8 mouse cellular contexts compared by ENCODE assay signal in genomic region chr11:96074351-96075176, GRCm38 (mm10). TPM values are rescaled to one million over a fixed set of nuclear protein-coding genes. Genes with fewer than 3 reads are reported as not detected.
A peak's percentile ranks its signal among the peaks of the same experiment; 100 is the strongest.
DNase-seq lines count a peak whose midpoint lies in the region; ATAC-seq and TF ChIP-seq lines count a peak whose summit lies in the region.

No protein-coding gene starts in this region.

- no peak for TF ChIP-seq CTCF in MEL (IDR thresholded peaks at IDR 0.05 in 2 of 3, conservative IDR thresholded peaks at IDR 0.05 in 1 of 3; ENCODE audit: control insufficient read depth in 1 of 3, insufficient read depth in 1 of 3, low read depth in 2 of 3, low read length in 3 of 3, poor library complexity in 1 of 3, severe bottlenecking in 1 of 3)

- no peak for ATAC-seq in intestine, embryonic 16.5 days
- ATAC-seq in midbrain, embryonic 13.5 days, result no peak

- H3K9me3 ChIP-seq in MEL (replicated peaks; ENCODE audit: insufficient read depth, low read length), result no peaks in the 10 kb centered on the region
- no peaks in the 10 kb centered on the region for H3K9me3 ChIP-seq in forebrain, embryonic 10.5 days
- H3K9me3 ChIP-seq in intestine, embryonic 16.5 days (ENCODE audit: control insufficient read depth, low read length), result no peaks in the 10 kb centered on the region
- no peaks in the 10 kb centered on the region for H3K9me3 ChIP-seq in midbrain, embryonic 13.5 days

- peaks cover 24% of the 10 kb centered on the region for H3K79me2 ChIP-seq in MEL (ENCODE audit: control insufficient read depth, insufficient read depth, low read length, poor library complexity)

- peak overlapping the region; percentile 59 for H3K4me2 ChIP-seq in intestine, embryonic 16.5 days (ENCODE audit: low read depth, low read length)
- peak overlapping the region; percentile 94 for H3K4me2 ChIP-seq in midbrain, embryonic 13.5 days (replicated peaks)

- WGBS in forebrain, embryonic 10.5 days, result 29% methylated on average over 17 of the region's 17 CpGs
- 12% methylated on average over 17 of the region's 17 CpGs for WGBS in intestine, embryonic 16.5 days
- WGBS in midbrain, embryonic 13.5 days, result 32% methylated on average over 17 of the region's 17 CpGs

- H3K4me3 ChIP-seq in MEL (ENCODE audit: control insufficient read depth in 1 of 2, insufficient read depth in 1 of 2, low read depth in 2 of 2, low read length in 2 of 2), result peak overlapping the region; percentile 61 to 83
- peak overlapping the region; percentile 82 for H3K4me3 ChIP-seq in forebrain, embryonic 10.5 days
- H3K4me3 ChIP-seq in intestine, embryonic 16.5 days (ENCODE audit: low read length), result peak overlapping the region; percentile 83
- H3K4me3 ChIP-seq in midbrain, embryonic 13.5 days (replicated peaks), result peak overlapping the region; percentile 74

- TF ChIP-seq POLR2A in MEL (IDR thresholded peaks at IDR 0.05; ENCODE audit: control insufficient read depth in 1 of 2, insufficient read depth in 1 of 2, low read depth in 1 of 2, low read length in 2 of 2, poor library complexity in 1 of 2), result no peak

- peak overlapping the region; percentile 69 for H3K27ac ChIP-seq in MEL (ENCODE audit: control insufficient read depth, low read depth, low read length)
- peak overlapping the region; percentile 88 for H3K27ac ChIP-seq in forebrain, embryonic 10.5 days
- peak overlapping the region; percentile 88 for H3K27ac ChIP-seq in intestine, embryonic 16.5 days (ENCODE audit: low read length)
- peak overlapping the region; percentile 69 for H3K27ac ChIP-seq in midbrain, embryonic 13.5 days

- H3K27me3 ChIP-seq in MEL (ENCODE audit: control insufficient read depth in 1 of 2, insufficient read depth in 2 of 2, low read length in 2 of 2), result no peaks in the 10 kb centered on the region
- H3K27me3 ChIP-seq in forebrain, embryonic 10.5 days (ENCODE audit: poor library complexity, severe bottlenecking), result no peaks in the 10 kb centered on the region
- H3K27me3 ChIP-seq in intestine, embryonic 16.5 days (replicated peaks; ENCODE audit: control insufficient read depth, insufficient read depth, low read length), result no peaks in the 10 kb centered on the region
- no peaks in the 10 kb centered on the region for H3K27me3 ChIP-seq in midbrain, embryonic 13.5 days

- no peak for TF ChIP-seq EP300 in MEL (IDR thresholded peaks at IDR 0.05; ENCODE audit: low read depth in 1 of 2, low read length in 2 of 2)

- TF ChIP-seq RAD21 in MEL (IDR thresholded peaks at IDR 0.05; ENCODE audit: low read depth, low read length), result no peak

- H3K36me3 ChIP-seq in MEL (ENCODE audit: control insufficient read depth in 1 of 2, insufficient read depth in 2 of 2, low read length in 2 of 2), result peaks cover 10 to 31% of the 10 kb centered on the region in 2 experiments
- peaks cover 34% of the 10 kb centered on the region for H3K36me3 ChIP-seq in forebrain, embryonic 10.5 days (replicated peaks)
- peaks cover 7% of the 10 kb centered on the region; the same call in 1 of the 2 replicates for H3K36me3 ChIP-seq in intestine, embryonic 16.5 days (ENCODE audit: control insufficient read depth, insufficient read depth, low read length)
- peaks cover 19% of the 10 kb centered on the region for H3K36me3 ChIP-seq in midbrain, embryonic 13.5 days

- peak; percentile 34 for DNase-seq in kidney, adult 11 months
- no peak for DNase-seq in kidney, postnatal 10 days
- peak; percentile 67 for DNase-seq in MEL (ENCODE audit: low read depth, low spot score)
- no peak for DNase-seq in forebrain, embryonic 10.5 days (ENCODE audit: extremely low spot score, low spot score)
- DNase-seq in spleen, postnatal 4 days (ENCODE audit: low spot score in 2 of 2), result no peak
- no peak for DNase-seq in retina, postnatal 1 day

- H3K9ac ChIP-seq in MEL (ENCODE audit: control insufficient read depth, low read depth, low read length, poor library complexity, severe bottlenecking), result peak overlapping the region; percentile 81
- peak overlapping the region; percentile 89 for H3K9ac ChIP-seq in intestine, embryonic 16.5 days (ENCODE audit: low read depth, low read length)
- peak overlapping the region; percentile 89 for H3K9ac ChIP-seq in midbrain, embryonic 13.5 days (replicated peaks)

- H3K4me1 ChIP-seq in MEL (ENCODE audit: control insufficient read depth in 1 of 2, insufficient read depth in 2 of 2, low read length in 2 of 2), result peaks cover 0 to 25% of the 10 kb centered on the region in 2 experiments; a peak in 3 of 4 replicates
- H3K4me1 ChIP-seq in forebrain, embryonic 10.5 days, result peaks cover 21% of the 10 kb centered on the region
- peaks cover 6% of the 10 kb centered on the region; the same call in 1 of the 2 replicates for H3K4me1 ChIP-seq in intestine, embryonic 16.5 days (ENCODE audit: control insufficient read depth, insufficient read depth, low read length)
- H3K4me1 ChIP-seq in midbrain, embryonic 13.5 days (replicated peaks), result peaks cover 19% of the 10 kb centered on the region

TF ChIP-seq in MEL, 35 proteins besides CTCF, POLR2A, EP300 and RAD21 (continues in another document):
- no peak for TF ChIP-seq MXI1 (IDR thresholded peaks at IDR 0.05; ENCODE audit: low read depth, low read length)
- no peak for TF ChIP-seq USF2 (IDR thresholded peaks at IDR 0.05; ENCODE audit: borderline replicate concordance in 1 of 2, insufficient read depth in 1 of 2, low read depth in 1 of 2, low read length in 2 of 2)
- no peak for TF ChIP-seq ZMIZ1 (IDR thresholded peaks at IDR 0.05; ENCODE audit: low read depth, low read length)
- TF ChIP-seq CHD1 (IDR thresholded peaks at IDR 0.05; ENCODE audit: low read depth, low read length), result peak; percentile 82; the same call in 1 of the 2 replicates
- TF ChIP-seq UBTF (IDR thresholded peaks at IDR 0.05; ENCODE audit: borderline replicate concordance, insufficient read depth, low read depth, low read length), result no peak
- TF ChIP-seq POLR2AphosphoS2 (IDR thresholded peaks at IDR 0.05; ENCODE audit: low read length), result no peak
- peak; percentile 45 for TF ChIP-seq TAL1 (IDR thresholded peaks at IDR 0.05; ENCODE audit: low read length)
- TF ChIP-seq KAT2A (conservative IDR thresholded peaks at IDR 0.05; ENCODE audit: low read depth, low read length), result no peak
- no peak; the same call in 1 of the 2 replicates for TF ChIP-seq SIN3A (IDR thresholded peaks at IDR 0.05; ENCODE audit: low read length)
- peak; percentile 55 for TF ChIP-seq ZNF384 (IDR thresholded peaks at IDR 0.05; ENCODE audit: low read depth, low read length)
- TF ChIP-seq TBP (IDR thresholded peaks at IDR 0.05; ENCODE audit: low read depth, low read length), result 0 out of 2 replicates have a peak, but pooled peaks have one; percentile 23
- TF ChIP-seq TCF12 (IDR thresholded peaks at IDR 0.05; ENCODE audit: low read depth, low read length), result no peak
- no peak for TF ChIP-seq GATA1 (IDR thresholded peaks at IDR 0.05; ENCODE audit: low read depth, low read length)
- no peak for TF ChIP-seq GABPA (IDR thresholded peaks at IDR 0.05; ENCODE audit: low read depth, low read length)
- no peak for TF ChIP-seq ZKSCAN1 (IDR thresholded peaks at IDR 0.05; ENCODE audit: low read depth, low read length)
- TF ChIP-seq ZC3H11A (IDR thresholded peaks at IDR 0.05; ENCODE audit: low read depth, low read length), result no peak
- no peak for TF ChIP-seq ETS1 (IDR thresholded peaks at IDR 0.05; ENCODE audit: low read depth, low read length)

RNA-seq across cellular contexts. Expression of gene Atp5g1, which starts 0.9 kb away (rescaled TPM):
- 1,306 and 1,519 TPM in 2 replicates for total RNA-seq in MEL (2012; rRNA removed)
- polyA plus RNA-seq in MEL (2012; ENCODE audit: insufficient read depth in 1 of 2, insufficient read length in 2 of 2, low read depth in 1 of 2, low replicate concordance in 2 of 2, missing spikeins in 1 of 2), result 1,000 to 10,000 TPM in 1 of 2 experiments, not detected in 1; 1,694 TPM
- 557 and 584 TPM in 2 replicates for polyA plus RNA-seq in forebrain, embryonic 10.5 days (2016; fragmentation: Nextera tagmentation; extraction: Ambion mirVana)
- polyA plus RNA-seq in intestine, embryonic 16.5 days (2015; fragmentation: Nextera tagmentation; extraction: Ambion mirVana), result 1,152 and 1,154 TPM in 2 replicates
- 423 and 443 TPM in 2 replicates for polyA plus RNA-seq in midbrain, embryonic 13.5 days (2015; fragmentation: Nextera tagmentation; extraction: Ambion mirVana)

RNA-seq across cellular contexts. Expression of gene Ube2z, which starts 9.4 kb away (rescaled TPM):
- total RNA-seq in MEL (2012; rRNA removed), result 55.3 and 56.8 TPM in 2 replicates
- polyA plus RNA-seq in MEL (2012; ENCODE audit: insufficient read depth in 1 of 2, insufficient read length in 2 of 2, low read depth in 1 of 2, low replicate concordance in 2 of 2, missing spikeins in 1 of 2), result 10 to 100 TPM in 1 of 2 experiments, not detected in 1; 58.5 TPM
- 27.5 TPM in 2 replicates for polyA plus RNA-seq in forebrain, embryonic 10.5 days (2016; fragmentation: Nextera tagmentation; extraction: Ambion mirVana)
- 31.5 and 32.0 TPM in 2 replicates for polyA plus RNA-seq in intestine, embryonic 16.5 days (2015; fragmentation: Nextera tagmentation; extraction: Ambion mirVana)
- polyA plus RNA-seq in midbrain, embryonic 13.5 days (2015; fragmentation: Nextera tagmentation; extraction: Ambion mirVana), result 28.9 and 34.0 TPM in 2 replicates

RNA-seq across cellular contexts. Expression of gene Calcoco2, which starts 37.2 kb away (rescaled TPM):
- total RNA-seq in MEL (2012; rRNA removed), result not detected in 2 replicates
- polyA plus RNA-seq in MEL (2012; ENCODE audit: insufficient read depth in 1 of 2, insufficient read length in 2 of 2, low read depth in 1 of 2, low replicate concordance in 2 of 2, missing spikeins in 1 of 2), result not detected
- not detected in 2 replicates for polyA plus RNA-seq in forebrain, embryonic 10.5 days (2016; fragmentation: Nextera tagmentation; extraction: Ambion mirVana)
- polyA plus RNA-seq in intestine, embryonic 16.5 days (2015; fragmentation: Nextera tagmentation; extraction: Ambion mirVana), result 0.10 TPM in 2 replicates
- not detected in 2 replicates for polyA plus RNA-seq in midbrain, embryonic 13.5 days (2015; fragmentation: Nextera tagmentation; extraction: Ambion mirVana)

RNA-seq across cellular contexts. Expression of gene Snf8, which starts 39.9 kb away (rescaled TPM):
- total RNA-seq in MEL (2012; rRNA removed), result 135 and 137 TPM in 2 replicates
- 100 to 1,000 TPM in 1 of 2 experiments, not detected in 1; 183 TPM for polyA plus RNA-seq in MEL (2012; ENCODE audit: insufficient read depth in 1 of 2, insufficient read length in 2 of 2, low read depth in 1 of 2, low replicate concordance in 2 of 2, missing spikeins in 1 of 2)
- polyA plus RNA-seq in forebrain, embryonic 10.5 days (2016; fragmentation: Nextera tagmentation; extraction: Ambion mirVana), result 107 and 109 TPM in 2 replicates
- polyA plus RNA-seq in intestine, embryonic 16.5 days (2015; fragmentation: Nextera tagmentation; extraction: Ambion mirVana), result 94.3 and 97.8 TPM in 2 replicates
- polyA plus RNA-seq in midbrain, embryonic 13.5 days (2015; fragmentation: Nextera tagmentation; extraction: Ambion mirVana), result 133 and 142 TPM in 2 replicates

RNA-seq across cellular contexts. Expression of gene Gip, which starts 50.2 kb away (rescaled TPM):
- 3.8 and 5.0 TPM in 2 replicates for total RNA-seq in MEL (2012; rRNA removed)
- polyA plus RNA-seq in MEL (2012; ENCODE audit: insufficient read depth in 1 of 2, insufficient read length in 2 of 2, low read depth in 1 of 2, low replicate concordance in 2 of 2, missing spikeins in 1 of 2), result 1 to 10 TPM in 1 of 2 experiments, not detected in 1; 7.0 TPM
- 0.25 TPM in 1 of 2 replicates, not detected in the other for polyA plus RNA-seq in forebrain, embryonic 10.5 days (2016; fragmentation: Nextera tagmentation; extraction: Ambion mirVana)
- polyA plus RNA-seq in intestine, embryonic 16.5 days (2015; fragmentation: Nextera tagmentation; extraction: Ambion mirVana), result 19.9 and 21.5 TPM in 2 replicates
- not detected in 2 replicates for polyA plus RNA-seq in midbrain, embryonic 13.5 days (2015; fragmentation: Nextera tagmentation; extraction: Ambion mirVana)

Comparison
In these comparisons a context has a peak if more than half of its experiments do, and no peak if none do; other contexts are left out.
1. DNase-seq: peak in kidney, adult 11 months (single experiment) and MEL (single experiment); none in kidney, postnatal 10 days (single experiment), forebrain, embryonic 10.5 days (single experiment), spleen, postnatal 4 days (0 of 2) and retina, postnatal 1 day (single experiment).
2. Peak in every context shown above with its lines, with median percentiles within 50 percentile points of each other: H3K27ac ChIP-seq, H3K4me3 ChIP-seq and H3K9ac ChIP-seq.